Mouse (Mus musculus) frontal cortex, postnatal 10 days (tissue): ENCODE measurements around the gene Akap8.

Source experiments
- DNase-seq, 2 experiments: peaks; one replicate each; pipeline ENCODE4 v3.0.0; 2022; ENCODE audit warnings: low spot score in 2 of 2, mixed read lengths in 1 of 2

The Akap8 gene

GRCm38 (mm10) chr17:32284262-32285137 is 36.5 kb downstream of the Akap8 start, which contains the start of gene Brd4:
Gene Brd4, minus strand, starts transcription at chr17:32284722.
- DNase-seq: peak; percentile 81 to 90

GRCm38 (mm10) chr17:32283771-32284221 is 37.2 kb downstream of the Akap8 start:
- DNase-seq: peak; percentile 34 to 53

DNA sequence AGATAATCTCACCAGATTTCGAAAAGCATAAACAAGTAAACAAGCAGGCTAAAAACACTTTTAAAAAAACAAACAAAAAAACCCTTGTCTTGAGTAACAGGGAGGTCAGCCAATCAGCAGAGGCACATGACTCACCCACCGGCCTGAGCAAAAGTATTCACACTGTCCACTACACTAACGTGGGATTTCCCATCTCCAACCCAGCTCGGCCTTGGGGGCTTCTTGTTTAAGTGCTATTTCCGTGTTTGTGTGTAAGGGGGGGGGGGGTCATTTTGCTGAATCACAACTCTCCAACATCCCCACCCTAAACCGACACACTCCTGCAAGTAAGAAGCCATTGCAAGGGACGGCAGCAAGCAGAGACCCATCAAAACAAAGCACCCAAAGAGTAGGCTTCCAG is 37.7 kb downstream of the Akap8 start:
- no peak for DNase-seq

GRCm38 (mm10) chr17:32281611-32282310 is 39.3 kb downstream of the Akap8 start:
- DNase-seq: no peak

DNA sequence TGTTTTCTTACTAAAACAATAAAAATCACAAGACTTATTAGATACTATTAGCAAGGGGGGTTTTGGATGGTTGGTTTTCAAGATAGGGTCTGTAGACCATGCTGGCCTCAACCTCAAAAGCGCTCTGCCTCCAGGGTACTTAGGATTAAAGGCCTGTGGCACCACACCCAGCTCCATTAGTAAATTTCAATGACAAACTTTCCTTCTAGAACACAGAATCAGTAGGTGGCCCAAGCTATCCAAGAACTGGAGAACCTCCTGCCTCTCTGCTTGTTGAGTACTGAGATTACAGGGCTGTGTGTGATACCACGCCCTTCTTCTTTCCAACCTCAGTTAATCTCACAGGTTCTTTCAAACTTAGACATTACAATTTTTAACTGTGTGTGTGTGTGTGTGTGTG is 39.9 kb downstream of the Akap8 start:
- DNase-seq: no peak

DNA sequence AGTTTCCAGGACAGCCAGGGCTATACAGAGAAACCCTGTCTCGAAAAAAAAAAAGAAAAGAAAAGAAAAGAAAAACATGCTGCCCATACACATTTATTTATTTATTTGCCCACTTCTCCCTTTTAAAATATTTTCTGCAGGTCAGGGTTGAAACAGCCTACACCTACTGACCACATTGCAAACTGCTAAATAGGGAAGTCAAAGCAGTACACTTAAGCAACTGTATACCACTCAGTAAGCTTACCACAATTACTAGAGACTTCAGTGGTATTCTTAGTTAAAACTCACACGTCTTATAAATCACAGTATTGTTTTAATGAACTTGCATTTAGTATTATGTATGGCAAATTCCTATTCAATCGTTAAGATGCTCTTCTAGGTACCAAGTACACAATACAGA is 40.5 kb downstream of the Akap8 start:
- no peak for DNase-seq

- no peak for DNase-seq
Observed at GRCm38 (mm10) chr17:32277201-32277600, 43.8 kb downstream of the Akap8 start.

DNA sequence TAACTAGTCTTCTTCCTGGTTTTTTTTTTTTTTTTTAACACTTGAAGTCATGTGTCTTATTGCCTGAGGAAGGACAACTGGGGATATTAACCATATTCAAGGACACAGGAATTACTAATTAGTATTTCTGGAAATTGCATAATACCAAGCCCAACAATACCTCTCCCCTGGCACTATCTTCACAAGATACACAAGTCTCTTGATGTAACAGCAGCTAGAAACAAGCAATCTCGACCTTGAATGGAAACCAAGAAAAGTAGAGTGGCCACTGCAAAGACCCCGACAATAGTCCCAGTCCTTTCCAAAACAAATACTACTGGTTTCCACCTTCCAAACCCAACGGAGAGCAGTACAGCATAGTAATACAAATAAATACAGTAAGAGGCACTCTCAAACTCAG is 45.5 kb downstream of the Akap8 start:
- DNase-seq: no peak

GRCm38 (mm10) chr17:32269151-32269550 is 51.9 kb downstream of the Akap8 start:
- no peak for DNase-seq

DNA sequence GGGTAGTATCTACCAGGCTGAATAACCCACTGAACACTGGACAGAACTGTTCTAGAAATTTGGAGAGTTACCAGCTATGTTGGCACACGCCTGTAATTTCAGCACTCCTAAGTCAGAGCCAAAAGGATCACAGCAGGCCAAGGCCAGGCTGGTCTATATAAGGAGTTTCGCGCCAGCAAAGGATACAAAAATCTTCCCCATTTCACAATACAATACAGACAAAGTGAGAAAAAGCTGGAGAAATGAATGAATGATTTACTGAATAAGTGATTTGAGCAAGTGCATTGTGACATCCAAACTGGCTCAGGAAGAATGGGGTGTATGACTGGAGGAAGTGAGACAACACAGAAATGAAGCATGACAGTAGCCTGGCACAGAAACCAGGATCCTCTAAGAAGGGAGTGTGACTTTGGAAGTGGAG is 52.5 kb downstream of the Akap8 start:
- no peak for DNase-seq

GRCm38 (mm10) chr17:32268096-32268495 is 52.9 kb downstream of the Akap8 start:
- no peak for DNase-seq

GRCm38 (mm10) chr17:32267617-32268016 is 53.4 kb downstream of the Akap8 start:
- DNase-seq: no peak

GRCm38 (mm10) chr17:32263672-32264071 is 57.4 kb downstream of the Akap8 start:
- no peak for DNase-seq

DNA sequence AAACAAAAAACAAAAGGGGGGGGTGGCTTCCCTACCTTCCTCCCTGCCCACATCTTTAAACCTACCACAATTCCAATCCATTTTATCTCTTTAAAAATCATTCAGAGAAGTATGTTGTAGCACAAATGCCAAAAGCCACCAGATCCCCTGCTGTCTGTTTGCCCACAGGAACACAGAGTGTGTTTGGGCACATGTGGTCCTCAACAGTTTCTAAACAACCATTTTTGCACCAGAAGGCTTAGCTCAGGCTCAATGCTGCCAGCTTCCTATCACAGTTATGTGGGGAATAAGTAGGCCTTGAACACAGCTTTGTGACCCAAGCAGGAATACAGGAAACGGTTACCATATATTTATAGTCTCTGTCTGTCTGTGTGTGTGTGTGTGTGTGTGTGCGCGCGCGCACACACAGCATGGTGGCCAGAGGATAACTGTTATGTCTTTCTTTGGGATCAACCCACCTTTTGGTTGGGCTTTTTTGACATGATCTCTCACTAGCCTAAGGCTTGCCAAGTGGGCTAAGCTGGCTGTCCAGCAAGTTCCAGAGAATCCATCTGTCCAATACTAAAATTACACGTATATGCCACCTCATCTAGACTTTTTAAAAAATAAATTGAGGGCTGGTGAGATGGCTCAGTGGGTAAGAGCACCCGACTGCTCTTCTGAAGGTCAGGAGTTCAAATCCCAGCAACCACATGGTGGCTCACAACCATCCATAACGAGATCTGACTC is 58.0 kb downstream of the Akap8 start:
- DNase-seq: no peak

DNA sequence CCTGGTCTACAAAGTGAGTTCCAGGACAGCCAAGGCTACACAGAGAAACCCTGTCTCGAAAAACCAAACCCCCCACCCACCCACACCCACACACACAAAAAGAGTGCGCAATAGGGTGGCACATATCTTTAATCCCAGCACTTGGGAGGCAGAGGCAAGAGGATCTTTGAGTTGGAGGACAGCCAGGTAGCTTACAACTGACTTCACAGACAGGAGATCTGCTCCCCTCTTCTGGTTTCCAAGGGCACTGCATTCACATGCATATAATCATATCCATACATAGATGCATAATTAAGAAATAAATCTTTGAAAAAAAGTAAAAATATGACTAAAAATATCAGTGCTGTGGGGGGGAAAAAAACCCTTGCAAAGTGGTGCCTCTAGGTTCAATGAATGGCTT is 62.2 kb downstream of the Akap8 start:
- DNase-seq: no peak

- no peak for DNase-seq
Observed at GRCm38 (mm10) chr17:32257944-32258343, 63.1 kb downstream of the Akap8 start.

DNA sequence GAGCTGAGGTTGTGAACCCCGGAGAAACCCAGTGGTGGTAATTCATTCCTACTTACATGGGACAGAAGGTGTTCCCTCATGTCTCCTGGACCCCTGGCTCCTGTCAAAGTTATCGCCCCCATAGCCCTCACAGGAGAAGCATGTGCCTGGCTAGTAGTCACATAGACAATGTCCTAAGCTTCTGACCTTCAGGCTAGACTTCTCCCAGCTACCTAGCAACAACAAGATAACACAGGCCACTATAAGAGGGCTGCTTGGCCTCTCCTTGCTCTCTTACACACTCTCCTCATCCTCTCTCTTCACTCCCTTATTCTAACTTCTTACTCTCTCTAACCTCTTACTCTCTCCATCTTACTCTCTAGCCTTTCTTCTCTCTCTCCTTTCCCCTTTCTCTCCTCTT is 63.6 kb downstream of the Akap8 start:
- no peak for DNase-seq

DNA sequence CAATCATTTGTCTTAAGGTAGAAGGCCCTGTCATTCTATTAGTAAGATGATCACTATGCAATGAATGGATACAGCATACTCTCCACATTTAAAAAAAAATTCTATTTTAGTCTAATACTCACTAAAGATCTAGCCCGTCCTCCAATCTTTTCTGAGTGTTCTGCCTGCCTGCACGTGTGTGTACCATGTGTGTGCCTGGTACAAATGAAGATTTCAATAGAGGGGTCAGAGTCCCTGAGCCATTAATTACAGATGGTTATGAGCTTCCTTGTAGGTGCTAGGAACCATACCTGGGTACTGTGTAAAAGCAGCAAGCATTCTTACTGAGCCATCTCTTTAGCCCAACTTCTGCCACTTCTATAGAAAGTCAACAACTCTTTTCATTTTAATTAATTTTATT is 64.1 kb downstream of the Akap8 start:
- no peak for DNase-seq
